ENCODE assay signal across 22 mouse cellular contexts in the genomic region with DNA sequence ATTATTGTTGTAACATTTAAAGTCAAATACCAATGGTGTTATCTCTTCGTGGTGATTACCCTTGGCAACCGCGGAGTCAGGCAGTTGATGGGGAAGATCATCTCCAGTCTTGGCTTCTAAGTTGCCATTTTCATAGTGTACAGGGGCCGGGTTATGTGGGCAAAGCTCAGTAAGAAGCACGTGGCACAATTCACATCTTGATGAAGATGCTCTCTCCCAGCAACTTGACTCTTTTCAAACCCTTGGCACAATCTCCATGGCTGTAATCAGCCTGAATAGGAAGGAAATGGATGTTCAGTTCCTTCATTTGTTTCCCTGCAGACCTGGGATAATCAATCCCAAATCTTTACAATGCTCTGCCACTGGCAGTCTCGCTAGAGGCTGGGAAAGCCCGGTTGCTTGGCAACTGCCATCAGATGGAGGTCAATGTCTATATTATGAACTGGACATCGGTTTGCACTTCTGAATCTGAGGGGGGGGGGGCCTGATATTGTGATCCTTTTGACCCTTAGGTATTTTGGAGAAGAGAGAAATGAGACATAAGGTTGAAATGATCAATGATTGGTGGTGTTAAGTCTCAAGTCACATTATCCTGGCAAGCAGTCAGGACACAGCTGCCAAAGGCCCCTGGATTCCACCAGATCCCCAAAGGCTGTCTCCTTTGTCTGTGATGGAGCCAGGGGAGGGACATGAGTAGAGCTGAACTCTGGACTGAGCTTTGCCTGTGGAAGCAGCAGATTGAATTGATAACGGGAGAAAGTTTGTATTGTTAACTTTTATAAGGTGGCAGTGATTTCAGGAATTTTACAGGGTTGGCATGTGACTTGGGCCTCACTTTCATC. TPM values are rescaled to one million over a fixed set of nuclear protein-coding genes. Genes with fewer than 3 reads are reported as not detected.
DNase-seq lines count a peak whose midpoint lies in the region; ATAC-seq and TF ChIP-seq lines count a peak whose summit lies in the region.
"Had no signal": no experiment of that assay in that cellular context is flagged by ENCODE, and none has a peak within 500 bp of the region (broad histone marks: within the 10 kb centered on the region; RNA-seq: fewer than 3 reads in every experiment).

No protein-coding gene starts in this region.

- no peaks in the 10 kb centered on the region for H3K9me3 ChIP-seq in midbrain, embryonic 14.5 days (ENCODE audit: control insufficient read depth, low read length)
- no peaks in the 10 kb centered on the region for H3K9me3 ChIP-seq in midbrain, embryonic 10.5 days (replicated peaks)
- no peaks in the 10 kb centered on the region for H3K9me3 ChIP-seq in hindbrain, embryonic 15.5 days
- no peaks in the 10 kb centered on the region for H3K9me3 ChIP-seq in liver, postnatal 0 days (ENCODE audit: low read length)
- H3K9me3 ChIP-seq: embryonic facial prominence, embryonic 12.5 days; forebrain, embryonic 15.5 days had no signal

- H3K4me1 ChIP-seq in midbrain, embryonic 14.5 days (ENCODE audit: control insufficient read depth, insufficient read depth, low read length): peaks cover 6% of the 10 kb centered on the region
- H3K4me1 ChIP-seq in midbrain, embryonic 10.5 days: peaks cover 17% of the 10 kb centered on the region
- peaks cover 19% of the 10 kb centered on the region; the same call in 1 of the 2 replicates for H3K4me1 ChIP-seq in hindbrain, embryonic 15.5 days (replicated peaks)
- H3K4me1 ChIP-seq in liver, postnatal 0 days (ENCODE audit: insufficient read depth): peaks cover 3% of the 10 kb centered on the region; the same call in 1 of the 2 replicates

- 32% methylated on average over 9 of the region's 9 CpGs for WGBS in midbrain, embryonic 14.5 days
- WGBS in midbrain, embryonic 10.5 days: 66% methylated on average over 9 of the region's 9 CpGs
- WGBS in hindbrain, embryonic 15.5 days: 28% methylated on average over 9 of the region's 9 CpGs
- 67% methylated on average over 9 of the region's 9 CpGs for WGBS in liver, postnatal 0 days (ENCODE audit: insufficient replicate concordance)

- peaks cover 1% of the 10 kb centered on the region; the same call in 1 of the 2 replicates for H3K27me3 ChIP-seq in midbrain, embryonic 14.5 days (ENCODE audit: control insufficient read depth, insufficient read depth, low read length)
- peaks cover 53% of the 10 kb centered on the region for H3K27me3 ChIP-seq in midbrain, embryonic 10.5 days (ENCODE audit: low read depth, poor library complexity, severe bottlenecking)
- no peaks in the 10 kb centered on the region for H3K27me3 ChIP-seq in hindbrain, embryonic 15.5 days
- no peaks in the 10 kb centered on the region for H3K27me3 ChIP-seq in liver, postnatal 0 days (ENCODE audit: insufficient read depth, low read length)
- H3K27me3 ChIP-seq: embryonic facial prominence, embryonic 12.5 days had no signal

- H3K9ac ChIP-seq in midbrain, embryonic 14.5 days (replicated peaks; ENCODE audit: low read length): no peak overlapping the region
- H3K9ac ChIP-seq in hindbrain, embryonic 15.5 days: no peak overlapping the region
- no peak overlapping the region for H3K9ac ChIP-seq in liver, postnatal 0 days (replicated peaks)
- H3K9ac ChIP-seq: embryonic facial prominence, embryonic 12.5 days; forebrain, embryonic 15.5 days; lung, embryonic 14.5 days had no signal

- H3K4me3 ChIP-seq in midbrain, embryonic 14.5 days (replicated peaks; ENCODE audit: low read depth, low read length): no peak overlapping the region
- H3K4me3 ChIP-seq in midbrain, embryonic 10.5 days: no peak overlapping the region
- H3K4me3 ChIP-seq in hindbrain, embryonic 15.5 days: no peak overlapping the region
- no peak overlapping the region for H3K4me3 ChIP-seq in liver, postnatal 0 days (ENCODE audit: low read depth, low read length)
- H3K4me3 ChIP-seq: embryonic facial prominence, embryonic 12.5 days; forebrain, embryonic 15.5 days had no signal

- no peak for TF ChIP-seq CTCF in liver, postnatal 0 days (IDR thresholded peaks at IDR 0.05; ENCODE audit: low read depth)

- H3K27ac ChIP-seq in midbrain, embryonic 14.5 days (replicated peaks; ENCODE audit: low read depth, low read length): no peak overlapping the region
- H3K27ac ChIP-seq in midbrain, embryonic 10.5 days (replicated peaks): no peak overlapping the region
- H3K27ac ChIP-seq in hindbrain, embryonic 15.5 days (replicated peaks): no peak overlapping the region
- H3K27ac ChIP-seq in liver, postnatal 0 days (ENCODE audit: low read depth): no peak overlapping the region
- H3K27ac ChIP-seq: embryonic facial prominence, embryonic 12.5 days; forebrain, embryonic 15.5 days had no signal

- DNase-seq in midbrain, embryonic 14.5 days: peak; percentile 24
- DNase-seq in midbrain, embryonic 10.5 days (ENCODE audit: low spot score): no peak
- DNase-seq in neural tube, embryonic 10.5 days (ENCODE audit: extremely low spot score, low spot score): peak; percentile 44
- DNase-seq in liver, postnatal 0 days: no peak
- DNase-seq in right cerebral cortex, postnatal 10 days (ENCODE audit: low spot score in 2 of 2): no peak
- DNase-seq in gastrocnemius, postnatal 4 days (ENCODE audit: low spot score in 2 of 2): no peak
- DNase-seq: adrenal gland, postnatal 36 days; B cell, adult 2 months; cerebellum, adult 18-20 months; cerebellum, postnatal 25 days; gastrocnemius, postnatal 36 days; heart, postnatal 10 days; kidney, postnatal 25 days; lung, postnatal 36 days; spleen, adult 18-20 months had no signal

- no peak for TF ChIP-seq EP300 in liver, postnatal 0 days (IDR thresholded peaks at IDR 0.05; ENCODE audit: low read depth)

- no peak overlapping the region for H3K4me2 ChIP-seq in midbrain, embryonic 14.5 days (ENCODE audit: low read length)
- H3K4me2 ChIP-seq in hindbrain, embryonic 15.5 days: no peak overlapping the region
- no peak overlapping the region for H3K4me2 ChIP-seq in liver, postnatal 0 days (ENCODE audit: low read depth, low read length)
- H3K4me2 ChIP-seq: embryonic facial prominence, embryonic 12.5 days; forebrain, embryonic 15.5 days; heart, embryonic 11.5 days; liver, embryonic 11.5 days; lung, embryonic 14.5 days had no signal

- no peaks in the 10 kb centered on the region for H3K36me3 ChIP-seq in midbrain, embryonic 14.5 days (ENCODE audit: control insufficient read depth, insufficient read depth, low read length)
- no peaks in the 10 kb centered on the region for H3K36me3 ChIP-seq in midbrain, embryonic 10.5 days
- no peaks in the 10 kb centered on the region for H3K36me3 ChIP-seq in hindbrain, embryonic 15.5 days
- H3K36me3 ChIP-seq in liver, postnatal 0 days (replicated peaks; ENCODE audit: insufficient read depth, low read length): no peaks in the 10 kb centered on the region
- H3K36me3 ChIP-seq: embryonic facial prominence, embryonic 12.5 days; forebrain, embryonic 15.5 days had no signal

- no peak for ATAC-seq in midbrain, embryonic 14.5 days (ENCODE audit: low FRiP score, low TSS enrichment)
- ATAC-seq in hindbrain, embryonic 15.5 days (ENCODE audit: low FRiP score, low read depth): peak; percentile 60; the same call in 1 of the 2 replicates
- ATAC-seq in liver, postnatal 0 days: no peak
- ATAC-seq: inflammation-experienced regulatory T-cells, adult 6 months had no signal

RNA-seq across cellular contexts. Expression of gene Pex3, which starts 18.0 kb away (rescaled TPM):
- polyA plus RNA-seq in midbrain, embryonic 14.5 days (2014; fragmentation: Nextera tagmentation; extraction: Ambion mirVana): 34.7 and 36.1 TPM in 2 replicates
- polyA plus RNA-seq in midbrain, embryonic 10.5 days (2016; fragmentation: Nextera tagmentation; extraction: Ambion mirVana): 18.9 and 19.3 TPM in 2 replicates
- 26.7 and 27.7 TPM in 2 replicates for polyA plus RNA-seq in hindbrain, embryonic 15.5 days (2015; fragmentation: Nextera tagmentation; extraction: Ambion mirVana)
- polyA plus RNA-seq in liver, postnatal 0 days (2015; fragmentation: Nextera tagmentation; extraction: Ambion mirVana): 13.6 and 14.5 TPM in 2 replicates
- 10 to 100 TPM; 18.0 to 23.0 TPM for total RNA-seq in gastrocnemius, postnatal 4 days (2021)

RNA-seq across cellular contexts. Expression of gene Adat2, which starts 18.2 kb away (rescaled TPM):
- polyA plus RNA-seq in midbrain, embryonic 14.5 days (2014; fragmentation: Nextera tagmentation; extraction: Ambion mirVana): 1.8 and 2.7 TPM in 2 replicates
- polyA plus RNA-seq in midbrain, embryonic 10.5 days (2016; fragmentation: Nextera tagmentation; extraction: Ambion mirVana): 4.0 and 4.5 TPM in 2 replicates
- polyA plus RNA-seq in hindbrain, embryonic 15.5 days (2015; fragmentation: Nextera tagmentation; extraction: Ambion mirVana): 1.9 and 2.1 TPM in 2 replicates
- polyA plus RNA-seq in liver, postnatal 0 days (2015; fragmentation: Nextera tagmentation; extraction: Ambion mirVana): 2.1 and 2.9 TPM in 2 replicates
- 1 to 10 TPM; 5.1 to 5.7 TPM for total RNA-seq in gastrocnemius, postnatal 4 days (2021)

Comparison
In these comparisons a context has a peak if more than half of its experiments do, and no peak if none do; other contexts are left out.
1. DNase-seq: peak in midbrain, embryonic 14.5 days (single experiment) and neural tube, embryonic 10.5 days (single experiment); none in midbrain, embryonic 10.5 days (single experiment), liver, postnatal 0 days (single experiment), right cerebral cortex, postnatal 10 days (0 of 2) and gastrocnemius, postnatal 4 days (0 of 2).